Mouse (Mus musculus): ENCODE data around the gene Capn5. TPM values are rescaled to one million over a fixed set of nuclear protein-coding genes. Genes with fewer than 3 reads are reported as not detected.
A peak's percentile ranks its signal among the peaks of the same experiment; 100 is the strongest.

Capn5 gene
- total and polyA plus RNA-seq, 3 experiments: 0.04 to 0.54 TPM; not detected in 1

GRCm38 (mm10) chr7:98108636-98109430 lies 69.2 kb downstream of the Capn5 start:
- H3K4me1 ChIP-seq (ENCODE audit: control insufficient read depth in 1 of 2, insufficient read depth in 2 of 2, low read length in 2 of 2): no peaks in the 10 kb centered on the region
- H3K27me3 ChIP-seq (ENCODE audit: control insufficient read depth in 1 of 2, insufficient read depth in 2 of 2, low read length in 2 of 2): no peaks in the 10 kb centered on the region
- DNase-seq (ENCODE audit: low read depth, low spot score): no peak
- H3K9ac ChIP-seq (ENCODE audit: control insufficient read depth, low read depth, low read length, poor library complexity, severe bottlenecking): no peak overlapping the region
- H3K9me3 ChIP-seq (replicated peaks; ENCODE audit: insufficient read depth, low read length): no peaks in the 10 kb centered on the region
- no peak overlapping the region for H3K4me3 ChIP-seq (ENCODE audit: control insufficient read depth in 1 of 2, insufficient read depth in 1 of 2, low read depth in 2 of 2, low read length in 2 of 2)
- no peak for TF ChIP-seq MAX (IDR thresholded peaks at IDR 0.05; ENCODE audit: low read length)
- no peak for TF ChIP-seq CHD1 (IDR thresholded peaks at IDR 0.05; ENCODE audit: low read depth, low read length)
- TF ChIP-seq BHLHE40 (IDR thresholded peaks at IDR 0.05; ENCODE audit: borderline replicate concordance, low read depth, low read length): no peak
- TF ChIP-seq ETS1 (IDR thresholded peaks at IDR 0.05; ENCODE audit: low read depth, low read length): no peak
- no peak for TF ChIP-seq POLR2AphosphoS5 (IDR thresholded peaks at IDR 0.05; ENCODE audit: borderline replicate concordance, low read depth, low read length)
- H3K36me3 ChIP-seq (ENCODE audit: control insufficient read depth in 1 of 2, insufficient read depth in 2 of 2, low read length in 2 of 2): no peaks in the 10 kb centered on the region
- H3K27ac ChIP-seq (ENCODE audit: control insufficient read depth, low read depth, low read length): no peak overlapping the region
- no peaks in the 10 kb centered on the region for H3K79me2 ChIP-seq (ENCODE audit: control insufficient read depth, insufficient read depth, low read length, poor library complexity)

GRCm38 (mm10) chr7:98106272-98106671 lies 71.8 kb downstream of the Capn5 start:
- Histone ChIP-seq H3K4me1 (ENCODE audit: control insufficient read depth in 1 of 2, insufficient read depth in 2 of 2, low read length in 2 of 2) (no peaks in the 10 kb centered on the region), H3K9me3 (replicated peaks; ENCODE audit: insufficient read depth, low read length) (no peaks in the 10 kb centered on the region), H3K4me3 (ENCODE audit: control insufficient read depth in 1 of 2, insufficient read depth in 1 of 2, low read depth in 2 of 2, low read length in 2 of 2) (peak overlapping the region; percentile 25 to 39; a peak in 2 of 4 replicates), H3K36me3 (ENCODE audit: control insufficient read depth in 1 of 2, insufficient read depth in 2 of 2, low read length in 2 of 2) (no peaks in the 10 kb centered on the region), H3K79me2 (ENCODE audit: control insufficient read depth, insufficient read depth, low read length, poor library complexity) (no peaks in the 10 kb centered on the region), H3K9ac (ENCODE audit: control insufficient read depth, low read depth, low read length, poor library complexity, severe bottlenecking) (no peak overlapping the region), H3K27me3 (ENCODE audit: control insufficient read depth in 1 of 2, insufficient read depth in 2 of 2, low read length in 2 of 2) (no peaks in the 10 kb centered on the region), H3K27ac (ENCODE audit: control insufficient read depth, low read depth, low read length) (no peak overlapping the region)
- no peak for DNase-seq (ENCODE audit: low read depth, low spot score)
- no peak for TF ChIP-seq NRF1 (IDR thresholded peaks at IDR 0.05; ENCODE audit: insufficient read depth, low read depth, low read length, poor library complexity, severe bottlenecking)
- TF ChIP-seq MAX (IDR thresholded peaks at IDR 0.05; ENCODE audit: low read length): no peak
- no peak for TF ChIP-seq POLR2AphosphoS5 (IDR thresholded peaks at IDR 0.05; ENCODE audit: borderline replicate concordance, low read depth, low read length)
- no peak for TF ChIP-seq RAD21 (IDR thresholded peaks at IDR 0.05; ENCODE audit: low read depth, low read length)
- no peak for TF ChIP-seq E2F4 (IDR thresholded peaks at IDR 0.05; ENCODE audit: borderline replicate concordance, low read depth, low read length)
- TF ChIP-seq GATA1 (IDR thresholded peaks at IDR 0.05; ENCODE audit: low read depth, low read length): no peak
- no peak for TF ChIP-seq RCOR1 (IDR thresholded peaks at IDR 0.05; ENCODE audit: low read depth, low read length)
- TF ChIP-seq UBTF (IDR thresholded peaks at IDR 0.05; ENCODE audit: borderline replicate concordance, insufficient read depth, low read depth, low read length): no peak
- TF ChIP-seq MEF2A (IDR thresholded peaks at IDR 0.05; ENCODE audit: extremely low read depth, insufficient replicate concordance, low read depth, low read length, poor library complexity, severe bottlenecking): no peak
- no peak for TF ChIP-seq ZKSCAN1 (IDR thresholded peaks at IDR 0.05; ENCODE audit: low read depth, low read length)
- no peak for TF ChIP-seq ZC3H11A (IDR thresholded peaks at IDR 0.05; ENCODE audit: low read depth, low read length)
- TF ChIP-seq MXI1 (IDR thresholded peaks at IDR 0.05; ENCODE audit: low read depth, low read length): no peak

All from MEL (cell line).